Mouse (Mus musculus) gastrocnemius, postnatal 4 days (tissue): ENCODE data around the gene Rala. TPM values are rescaled to one million over a fixed set of nuclear protein-coding genes. Genes with fewer than 3 reads are reported as not detected.
"Not testable (repeated sequence)": the region's sequence is repeated elsewhere in the genome, so short reads cannot be mapped to it uniquely, and the experiment has no call there.

Experiments
- DNase-seq, 2 experiments: peaks; one replicate each; pipeline ENCODE4 v3.0.0; 2021 to 2022; ENCODE audit warnings: low spot score in 2 of 2, mixed read lengths in 2 of 2
- long read RNA-seq, 2 experiments: library from polyadenylated mRNA; stranded (forward); transcript quantifications; one replicate each; pipeline ENCODE4 v2.0.0; 2021
- total RNA-seq, 2 experiments: library from RNA; stranded (reverse); gene quantifications; 2 replicates each; pipeline ENCODE4 v1.2.3; 2021

The Rala gene
- 10 to 100 TPM; 37.0 to 47.3 TPM for total RNA-seq
- long read RNA-seq, experiment 1, transcript Rala-201 (5 exons, 2,688 nt) = major isoform, 112 of 117 reads
- long read RNA-seq, experiment 1, partial matches to known transcripts = 4 of 117 reads
- long read RNA-seq, experiment 1, other reads (novel, unspliced or antisense) = 1 of 117 reads
- long read RNA-seq, experiment 2, transcript Rala-201 (5 exons, 2,688 nt) = major isoform, 70 of 75 reads
- long read RNA-seq, experiment 2, partial matches to known transcripts = 1 of 75 reads
- long read RNA-seq, experiment 2, other reads (novel, unspliced or antisense) = 4 of 75 reads

DNA sequence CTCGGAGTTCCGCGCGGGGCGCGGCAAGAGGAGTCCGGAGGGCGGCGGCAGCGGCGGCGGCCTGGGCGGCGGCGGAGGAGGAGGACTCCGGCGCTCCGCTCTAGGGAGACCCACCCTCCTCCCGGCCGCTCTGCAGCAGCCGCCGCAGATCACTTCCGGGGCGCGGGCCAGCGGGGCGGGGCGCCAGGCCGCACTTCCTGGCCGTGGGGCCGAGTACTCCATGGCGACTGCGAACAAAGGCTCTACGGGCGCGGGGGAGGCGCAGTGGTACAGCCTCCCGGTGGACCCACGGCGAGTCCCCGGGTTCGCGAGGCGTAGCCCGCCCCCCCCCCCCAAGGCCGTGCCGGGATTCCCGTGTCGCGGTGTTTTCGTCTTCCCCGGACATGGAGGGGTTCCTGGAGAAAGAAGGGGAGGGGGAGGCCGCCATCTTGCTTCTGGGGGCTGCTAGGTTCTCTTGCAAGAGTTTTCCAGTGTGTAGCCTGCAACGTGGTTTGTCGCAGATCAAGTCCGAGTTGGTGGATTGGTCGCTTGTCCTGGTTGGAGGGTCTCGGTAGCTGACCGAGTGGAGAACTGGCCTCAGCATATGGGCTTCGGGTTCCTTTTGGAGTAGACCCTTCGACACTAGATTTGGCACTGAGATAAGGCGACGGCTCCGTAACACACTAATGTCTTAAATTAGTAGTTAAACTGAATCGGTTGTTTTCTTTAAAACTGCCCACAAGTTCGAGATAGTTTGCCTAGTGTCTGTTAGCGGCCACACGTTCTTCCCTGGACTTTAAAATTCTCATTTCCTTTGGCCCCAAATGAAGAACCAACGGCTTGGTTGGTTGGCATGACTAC lies at the start of gene Rala:
Gene Rala (minus strand): TSS at position 162 of the 840 bp plus-strand sequence.
- peak; percentile 96 for DNase-seq

DNA sequence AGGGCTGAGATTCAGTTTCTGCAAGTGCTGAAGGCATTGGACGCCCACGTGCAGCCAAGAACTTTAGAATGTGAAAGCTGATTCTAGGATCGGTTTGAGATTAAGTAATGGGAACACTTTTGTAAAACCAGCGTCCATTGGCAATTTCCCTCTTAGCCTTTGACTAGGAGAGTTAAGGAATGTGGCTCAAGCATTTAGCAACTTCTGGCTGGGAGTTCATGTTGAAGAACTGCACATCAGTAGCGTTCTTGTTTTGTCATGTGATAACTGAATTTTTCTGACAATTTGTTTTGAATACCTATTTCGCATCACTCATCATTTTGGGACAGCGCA lies 49.4 kb upstream of the Rala start:
- DNase-seq = no peak

DNA sequence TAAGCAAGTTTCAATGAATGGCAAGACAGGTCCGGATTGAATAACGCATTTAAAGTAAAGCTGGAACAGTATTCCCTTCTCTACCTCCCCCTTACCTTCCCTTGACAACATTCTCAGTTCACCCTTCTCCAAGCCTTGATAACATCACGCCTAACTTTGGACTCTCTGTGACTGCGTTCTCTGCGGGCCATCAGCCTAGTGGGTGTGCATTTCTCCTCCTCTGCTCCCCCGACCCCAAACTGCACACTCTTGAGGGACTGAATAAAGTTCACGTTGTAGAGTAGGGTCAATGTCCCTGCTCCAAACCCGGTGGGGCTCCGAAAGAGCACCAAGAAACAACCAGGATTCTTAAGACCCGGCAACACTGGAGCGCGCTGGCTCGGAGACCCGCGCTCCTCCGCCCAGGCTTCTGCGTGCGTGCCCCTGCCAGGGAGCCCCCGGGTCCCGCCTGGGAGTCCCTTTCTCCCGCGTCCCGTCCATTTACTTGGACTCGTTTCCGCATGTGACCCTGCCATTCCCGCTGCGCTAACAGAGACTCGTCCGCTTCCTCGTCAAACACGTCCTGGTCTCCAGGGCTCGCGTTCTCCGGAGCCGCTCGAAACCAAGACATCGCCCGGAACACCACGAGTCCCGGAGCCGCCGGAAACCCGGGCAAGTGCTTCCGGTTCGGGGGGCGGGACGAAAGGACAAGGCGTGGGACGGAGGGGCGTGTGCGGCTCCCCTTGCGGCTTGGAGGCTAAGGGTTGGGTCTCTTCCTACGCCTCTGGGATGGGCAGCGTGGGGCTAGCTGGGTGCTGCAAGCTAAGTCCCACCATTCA lies 48.9 kb upstream of the Rala start, which contains the start of gene Yae1d1:
Gene Yae1d1 (minus strand): TSS at position 653 of the 818 bp plus-strand sequence.
- DNase-seq = peak; percentile 88 to 95

DNA sequence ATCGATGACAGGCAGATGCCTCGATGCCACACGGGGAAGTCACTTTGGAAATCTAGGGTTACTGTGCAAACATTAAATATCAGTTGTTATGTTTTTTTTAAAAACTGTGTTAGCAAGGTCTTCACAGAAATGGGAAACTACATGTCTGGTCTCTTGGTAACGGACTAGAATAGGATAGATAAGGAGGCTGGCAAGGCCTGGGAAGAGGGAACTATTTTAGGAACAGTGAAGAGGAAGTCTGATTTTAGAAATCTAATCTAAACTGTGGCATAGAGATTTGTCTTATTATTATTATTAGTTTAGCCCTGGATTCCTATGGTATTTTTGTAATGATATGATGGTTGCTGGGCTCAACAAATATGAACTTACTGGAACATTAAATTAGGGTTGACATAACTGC lies 48.0 kb upstream of the Rala start:
- DNase-seq = no peak

DNA sequence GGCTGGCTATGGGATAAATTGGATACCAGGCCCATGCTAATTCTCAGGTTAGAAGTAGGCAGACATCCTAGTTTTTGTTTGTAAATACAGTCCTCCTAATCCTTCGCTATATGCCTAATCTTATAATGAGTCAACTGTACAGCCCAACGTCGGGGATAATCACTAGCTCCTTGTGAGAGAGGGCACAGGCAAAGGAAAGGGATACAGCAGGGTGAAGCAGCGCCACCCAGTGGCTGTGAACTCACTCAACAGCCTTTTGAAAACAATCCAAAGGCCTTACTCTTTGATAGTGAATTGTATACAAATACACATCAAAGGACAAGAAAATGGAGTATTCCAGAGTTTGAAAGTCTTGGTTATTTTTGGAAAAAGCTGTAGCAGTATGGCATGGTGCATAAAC lies 39.2 kb upstream of the Rala start:
- peak in 1 of 2 experiments; percentile 31 for DNase-seq

DNA sequence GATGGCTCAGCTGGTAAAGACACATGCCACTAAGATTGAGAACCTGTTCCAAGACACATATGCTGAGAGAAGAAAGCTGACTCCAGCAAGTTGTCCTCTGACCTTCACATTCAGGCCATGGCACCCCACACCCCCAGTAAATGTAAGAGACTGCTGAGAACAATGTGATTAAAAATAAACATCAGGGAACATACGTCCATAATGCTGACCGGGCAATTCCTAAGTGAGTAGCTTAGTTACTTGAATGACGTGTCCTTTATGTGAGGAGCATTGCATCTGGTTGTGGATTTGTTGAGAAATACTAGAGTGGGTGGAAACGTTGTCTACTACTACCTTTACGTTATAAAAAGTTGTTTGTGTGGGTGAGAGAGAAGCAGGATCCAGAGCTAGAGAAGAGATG lies 38.6 kb upstream of the Rala start:
- DNase-seq = no peak

DNA sequence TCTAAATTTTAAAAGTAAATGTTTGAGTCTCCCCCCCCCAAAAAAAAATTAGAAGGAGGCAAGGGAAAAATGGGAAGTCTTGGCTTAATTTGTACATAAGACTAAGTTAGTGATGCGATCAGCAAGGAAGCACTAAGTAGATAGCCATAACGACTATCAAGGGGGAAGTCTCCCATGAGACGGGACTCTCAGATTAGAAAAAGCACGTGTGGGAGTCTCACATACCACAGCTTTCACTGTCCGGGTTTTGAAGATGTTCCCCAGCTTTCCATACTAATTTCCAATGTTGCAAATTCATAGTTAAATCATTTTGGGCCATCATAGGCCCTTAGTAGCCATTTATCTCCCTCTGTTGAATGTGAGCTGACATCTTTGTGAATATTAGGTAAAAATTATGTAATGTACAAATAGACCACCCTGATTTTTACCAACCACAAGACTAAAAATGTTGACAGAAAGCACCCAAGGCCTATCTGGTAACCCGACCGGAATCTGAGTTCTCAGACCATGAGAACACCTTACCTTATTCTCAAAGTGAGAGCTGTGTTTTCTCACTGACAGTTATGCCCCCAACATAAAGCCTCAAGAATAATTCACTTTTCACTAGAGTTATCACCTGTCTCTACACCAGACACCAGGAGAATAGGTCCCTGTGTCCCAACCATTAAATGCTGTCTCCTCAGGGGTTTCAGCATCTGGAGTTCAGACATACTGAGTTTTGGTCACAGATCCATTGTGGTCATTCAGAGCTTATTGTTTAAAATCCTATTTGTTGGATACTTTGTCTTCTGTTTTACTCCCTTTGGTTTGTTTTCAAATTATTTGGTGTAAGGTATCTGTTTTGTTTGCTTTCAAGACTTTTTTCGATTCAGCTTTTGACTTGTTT lies 33.1 kb upstream of the Rala start:
- no peak for DNase-seq

DNA sequence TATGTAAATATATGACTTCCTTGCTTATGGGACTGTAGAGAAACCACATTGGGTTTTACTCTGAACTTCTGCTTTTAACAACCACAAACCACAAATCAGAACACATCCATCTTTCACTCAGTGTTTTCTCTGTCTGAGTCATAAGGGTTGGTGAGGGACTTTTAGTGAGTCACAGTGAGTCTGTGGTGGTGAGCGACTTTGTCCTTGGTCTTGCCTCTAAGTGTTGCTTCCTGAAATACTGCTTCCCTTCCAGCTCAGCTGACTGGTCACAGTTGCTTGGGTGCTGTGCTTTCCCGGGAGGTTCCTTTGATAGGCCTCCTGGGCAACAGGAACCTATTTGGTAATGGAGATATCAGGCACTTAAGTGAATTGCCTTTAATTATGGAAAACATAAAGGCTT lies 31.9 kb upstream of the Rala start:
- no peak for DNase-seq

DNA sequence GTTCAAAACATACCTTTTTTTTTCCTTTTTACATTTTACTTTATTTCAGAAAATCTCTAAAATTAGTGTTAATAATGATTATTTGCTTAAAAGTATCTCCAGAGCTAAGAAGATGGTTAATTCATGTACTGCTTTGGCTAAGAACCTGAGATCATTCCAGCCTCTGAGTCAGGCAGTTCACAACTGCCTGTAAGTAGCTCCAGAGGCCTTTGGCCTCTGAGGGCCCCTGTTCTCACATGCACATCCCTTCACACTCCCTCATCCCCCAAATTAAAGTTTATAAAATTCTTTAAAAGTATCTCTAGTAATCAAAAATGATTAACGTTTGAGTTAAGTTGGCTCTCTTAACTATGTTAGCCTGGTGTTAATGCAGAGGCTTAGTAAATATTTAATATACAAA lies 31.4 kb upstream of the Rala start:
- DNase-seq = no peak

DNA sequence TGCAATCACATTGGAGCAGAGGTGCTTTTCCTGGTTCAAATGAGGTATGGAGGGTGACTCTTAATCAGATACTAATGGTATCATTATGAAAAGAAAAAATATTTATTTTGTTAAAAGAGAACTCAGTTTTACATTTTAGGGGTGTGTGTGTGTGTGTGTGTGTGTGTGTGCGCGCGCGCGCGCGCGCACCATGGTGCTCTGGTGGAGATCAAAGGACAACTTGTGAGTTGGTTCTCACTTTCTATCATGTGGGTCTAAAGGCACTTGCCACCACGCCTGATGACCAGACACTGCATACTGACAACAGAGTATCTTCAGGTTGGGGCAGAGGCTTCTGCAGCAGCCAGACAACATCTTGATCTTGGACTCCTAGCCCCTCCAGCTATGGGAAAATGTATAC lies 30.7 kb upstream of the Rala start:
- no peak for DNase-seq

DNA sequence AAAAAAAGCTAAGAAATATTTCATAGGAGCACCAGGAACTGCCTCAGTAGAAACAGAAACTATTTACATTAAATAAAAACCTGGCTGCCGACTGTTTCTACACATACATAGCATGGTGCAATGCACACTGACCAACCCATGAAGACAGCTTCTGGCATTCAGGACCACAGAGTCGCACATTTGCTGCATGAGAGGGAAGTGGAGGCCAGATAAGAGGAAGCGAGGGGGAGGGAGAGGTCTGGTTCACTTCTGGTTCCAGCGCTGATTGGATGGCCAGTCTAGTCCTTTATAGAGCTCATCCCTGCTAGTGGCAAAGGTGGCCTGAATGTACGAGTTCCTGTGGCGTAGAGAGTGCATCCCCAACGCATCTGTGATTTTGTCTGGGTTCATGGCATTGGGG lies 16.6 kb upstream of the Rala start:
- DNase-seq = no peak

DNA sequence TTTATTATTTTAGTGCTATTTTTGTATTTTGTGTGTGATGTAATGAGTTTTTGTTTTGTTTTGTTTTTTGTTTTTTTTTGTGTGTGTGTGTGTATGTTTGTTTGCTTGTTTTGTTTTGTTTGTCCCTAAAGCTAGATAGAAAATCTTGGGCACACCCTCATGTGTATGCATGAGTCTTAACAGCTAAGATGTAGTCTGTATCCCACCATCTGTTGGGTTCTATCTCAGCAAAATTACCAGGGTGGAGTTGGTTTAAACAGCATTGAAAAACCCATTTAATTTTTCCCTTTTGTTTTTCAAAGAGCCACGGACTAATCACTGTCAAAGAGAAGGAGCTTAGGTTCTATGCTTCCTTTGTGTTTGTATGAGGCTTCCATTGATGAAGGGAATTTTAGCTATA lies 10.2 kb upstream of the Rala start:
- no peak for DNase-seq

DNA sequence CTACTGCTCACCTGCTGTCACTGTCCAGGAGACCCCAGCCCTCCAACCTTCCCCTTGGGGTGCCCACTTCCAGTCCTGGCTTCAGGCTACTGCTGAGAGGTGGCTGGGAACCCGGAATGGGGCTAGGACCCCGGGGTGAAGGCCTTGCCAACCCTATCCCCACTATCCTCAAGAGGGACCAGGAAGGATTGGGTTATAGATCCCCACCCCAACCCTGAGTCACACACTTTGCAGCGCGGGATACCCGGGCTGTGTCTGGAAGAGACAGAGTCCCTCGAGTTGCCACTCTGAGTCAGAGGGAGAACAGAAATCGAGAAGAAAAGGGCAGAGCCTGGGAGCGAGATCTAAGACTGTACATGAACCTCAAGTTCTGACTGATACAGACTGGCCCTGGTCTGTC lies 6.5 kb upstream of the Rala start:
- not testable (repeated sequence) for DNase-seq

DNA sequence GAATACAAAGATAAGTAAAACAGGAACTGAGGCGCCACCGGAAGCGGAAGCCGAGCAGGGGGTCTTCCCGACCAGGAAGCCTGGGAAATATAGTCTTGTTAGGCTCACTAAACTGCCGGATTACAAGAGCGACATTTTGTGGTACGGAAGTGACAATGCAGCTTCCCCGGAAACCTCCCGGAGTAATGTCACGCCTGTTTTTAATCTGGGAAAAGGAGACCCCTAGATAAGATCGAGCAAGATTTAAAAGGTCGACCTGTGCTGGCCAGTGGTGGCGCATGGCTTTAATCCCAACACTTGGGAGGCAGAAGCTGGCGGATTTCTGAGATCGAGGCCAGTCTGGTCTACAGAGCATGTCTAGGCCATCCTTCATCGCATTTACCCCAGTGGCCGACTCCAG lies 5.5 kb upstream of the Rala start:
- no peak for DNase-seq

DNA sequence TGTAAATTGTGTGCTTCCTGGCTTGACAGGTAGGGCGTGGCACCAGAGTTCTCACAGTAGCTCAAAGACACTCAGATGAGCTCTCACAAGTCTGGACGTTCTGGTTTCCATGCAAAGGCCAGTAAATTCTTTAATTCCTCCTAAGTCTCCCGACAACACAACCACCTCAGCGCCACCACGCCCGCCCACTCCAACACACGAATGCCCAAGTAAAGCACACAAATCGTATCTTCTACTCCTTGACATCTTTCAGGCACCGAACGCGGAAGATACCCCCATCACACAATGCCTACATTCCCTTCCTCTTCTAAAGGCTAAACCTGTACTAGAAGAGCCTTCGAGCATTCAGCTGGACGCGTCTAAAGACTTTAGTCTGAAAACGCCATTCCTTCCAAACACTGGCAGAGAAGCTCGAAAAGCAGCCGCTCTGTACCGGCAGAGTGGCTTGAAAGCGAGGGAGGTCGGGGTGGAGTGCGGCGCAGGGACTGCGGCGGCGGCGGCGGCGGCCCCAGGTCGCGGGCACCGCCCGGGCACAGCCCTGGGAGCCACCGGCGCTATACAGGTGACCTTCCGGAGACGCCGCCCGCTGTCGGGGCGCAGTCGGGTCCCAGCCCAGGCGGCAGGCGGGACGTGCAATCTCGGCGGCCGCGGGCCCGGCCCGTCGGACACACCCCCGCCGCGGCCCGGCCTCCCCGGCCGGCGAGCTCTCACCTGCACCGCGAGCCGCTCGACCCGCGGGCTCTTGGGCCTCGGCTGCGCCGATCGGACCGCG lies 547 bp downstream of the Rala start:
- peak in 1 of 2 experiments; percentile 8 for DNase-seq

DNA sequence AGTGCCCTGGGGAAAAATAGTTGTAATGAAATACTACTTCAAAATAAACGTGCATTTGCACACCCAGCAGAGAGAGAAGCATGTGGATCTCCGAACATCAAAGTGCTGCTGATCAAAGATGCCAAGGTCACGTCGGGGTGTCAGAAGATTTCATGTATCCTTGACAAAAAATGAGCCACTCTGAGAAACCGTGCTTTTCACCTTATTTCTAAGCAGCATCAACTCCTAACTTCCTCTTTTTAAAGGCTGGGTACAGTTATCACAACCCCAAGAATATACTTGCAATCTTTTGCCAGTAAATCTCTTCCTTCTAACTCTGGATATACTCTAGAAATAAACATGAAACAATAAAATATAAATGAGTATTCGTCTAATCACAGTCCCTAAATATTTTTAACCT lies 1.7 kb downstream of the Rala start:
- DNase-seq = no peak

DNA sequence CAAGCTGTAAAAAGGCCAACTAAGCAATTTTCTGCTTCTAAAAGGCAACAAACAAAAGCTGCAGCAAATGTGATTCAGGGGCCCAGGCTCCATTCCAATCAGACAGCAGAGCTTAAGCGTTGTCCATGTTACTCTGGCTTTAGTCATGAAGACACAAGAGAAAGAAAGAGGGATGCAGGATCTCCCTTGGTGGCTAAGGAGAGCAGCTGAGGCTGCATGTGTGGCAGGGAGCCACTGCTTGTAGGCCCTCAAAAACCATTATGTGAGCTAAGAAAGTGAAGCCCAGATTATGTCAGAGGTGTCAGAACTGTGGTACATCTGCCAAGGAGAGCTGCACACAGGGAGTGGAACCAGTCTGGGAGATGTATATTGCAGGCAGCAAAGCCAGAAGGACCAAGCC lies 36.7 kb downstream of the Rala start:
- DNase-seq = no peak

DNA sequence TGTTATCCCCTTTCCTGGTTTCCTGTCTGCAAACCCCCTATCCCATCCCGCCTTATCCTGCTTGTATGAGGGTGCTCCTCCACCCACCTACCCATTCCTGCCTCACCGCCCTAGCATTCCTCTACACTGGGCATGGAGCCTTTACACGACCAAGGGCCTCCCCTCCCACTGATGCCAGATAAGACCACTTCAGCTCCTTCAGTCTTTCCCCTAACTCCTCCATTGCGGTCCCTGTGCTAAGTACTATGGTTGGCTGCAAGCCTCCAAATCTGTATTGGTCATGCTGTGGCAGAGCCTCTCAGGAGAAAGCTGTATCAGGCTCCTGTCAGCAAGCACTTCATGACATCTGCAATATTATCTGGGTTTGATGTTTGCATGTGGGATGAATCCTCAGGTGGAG lies 42.6 kb downstream of the Rala start:
- DNase-seq = no peak

DNA sequence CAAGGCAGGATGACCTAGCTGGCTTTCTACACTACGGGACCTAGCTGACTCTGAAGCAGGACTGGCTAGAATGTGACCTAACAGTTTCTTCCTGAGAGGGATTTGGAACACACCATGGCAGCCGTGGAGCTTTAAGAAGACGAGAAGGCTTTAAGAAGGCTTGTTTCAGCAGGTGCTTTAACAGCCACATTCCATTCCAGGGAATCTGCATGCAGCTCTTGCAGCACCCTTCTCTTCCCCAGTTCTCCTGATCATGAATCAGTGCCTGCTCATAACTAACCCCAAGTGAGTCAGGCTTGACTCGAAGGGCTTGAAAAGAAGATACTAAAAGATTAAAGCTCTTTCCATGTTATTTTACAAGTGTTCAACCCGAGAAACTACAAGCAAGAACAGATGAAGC lies 43.4 kb downstream of the Rala start:
- no peak for DNase-seq

DNA sequence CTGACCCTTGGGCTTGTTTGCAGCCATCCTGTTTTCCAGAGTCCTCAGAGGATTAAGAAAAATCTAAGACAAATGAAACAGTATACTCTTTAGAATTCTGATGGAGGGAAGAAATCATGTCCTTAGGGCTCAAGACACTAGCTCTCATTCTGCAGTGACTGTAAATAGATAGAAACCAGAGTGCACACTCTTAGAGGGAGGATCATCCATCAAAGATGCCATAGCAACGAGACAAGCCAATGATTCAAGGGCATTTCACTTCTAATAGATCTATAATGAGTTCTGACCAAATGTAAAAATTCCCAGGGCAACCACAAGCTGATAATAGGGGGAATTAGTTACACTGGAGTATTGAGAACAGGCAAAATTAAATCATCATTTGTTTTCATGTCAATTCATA lies 47.0 kb downstream of the Rala start:
- DNase-seq = no peak
